Mouse (Mus musculus) liver, adult 2 months (tissue): ENCODE measurements at regions not wholly inside any gene's neighbourhood (a gene's known extent, or its start where the extent isn't known, plus 50 kb on each side); places are given as distances from the start of the nearest gene placed in this dataset.

Experiments used
- CTCF ChIP-seq: fragments of 200-500 bp; IDR thresholded peaks from 2 replicates; pipeline ENCODE4 v1.5.1; 2011; ENCODE audit warnings: low read depth, low read length, control low read depth
- POLR2A ChIP-seq: fragments of 200-500 bp; IDR thresholded peaks from 2 replicates; pipeline ENCODE4 v1.6.1; 2011; ENCODE audit warnings: low read length, control low read depth; ENCODE audit not compliant: insufficient read depth; ENCODE audit errors: extremely low read depth

DNA sequence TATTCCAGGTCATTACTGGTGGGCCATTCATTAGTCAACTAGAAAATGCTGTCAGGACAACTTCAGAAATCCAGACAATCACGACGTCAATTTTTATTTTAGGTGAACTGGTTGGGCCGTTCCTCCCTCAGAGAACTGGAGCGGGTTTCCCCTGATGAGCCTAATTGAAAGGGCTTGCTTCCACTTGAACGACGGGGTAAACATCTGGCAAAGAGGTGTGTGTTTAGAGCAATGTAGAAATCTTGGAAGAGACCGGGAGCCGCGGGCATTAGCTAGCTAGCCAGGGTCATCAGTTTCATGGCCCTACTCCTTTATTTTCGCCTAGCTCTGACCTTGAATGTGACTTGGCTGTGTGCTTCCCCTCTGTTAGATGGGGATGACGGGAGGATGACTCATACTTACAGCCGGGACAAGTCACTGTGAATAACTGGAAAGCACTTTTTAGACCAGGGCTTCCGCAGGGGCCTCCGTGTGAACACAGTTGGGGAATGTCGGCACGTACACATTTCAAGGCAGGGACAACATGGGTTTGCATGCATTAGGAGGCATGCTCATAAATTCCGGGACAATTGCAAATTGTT, 92.6 kb upstream of the Nrbf2 start:
- TF ChIP-seq POLR2A (no peak), CTCF (no peak)
